Mouse (Mus musculus): Measurements from ENCODE around the gene 2610028H24Rik.

2610028H24Rik gene

DNA sequence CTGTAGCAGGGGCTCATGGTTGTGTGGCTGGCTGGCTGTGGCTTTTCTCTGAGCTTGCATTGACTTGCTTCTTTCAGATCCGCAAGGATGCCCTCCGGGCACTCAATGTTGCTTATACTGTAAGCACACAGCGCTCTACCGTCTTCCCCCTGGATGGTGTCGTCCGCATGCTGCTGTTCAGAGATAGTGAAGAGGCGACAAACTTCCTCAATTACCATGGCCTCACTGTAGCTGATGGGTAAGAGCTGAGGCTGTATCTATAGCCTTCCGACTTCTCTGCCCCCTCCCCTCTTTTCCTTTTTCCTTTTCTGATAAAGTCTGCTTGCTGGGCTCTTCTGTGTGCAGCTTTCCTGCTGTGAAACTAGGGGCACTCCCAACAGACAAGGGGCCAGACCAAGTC, 39.4 kb downstream of the 2610028H24Rik start:
- DNase-seq (ENCODE audit: extremely low spot score, low spot score), result no peak

DNA sequence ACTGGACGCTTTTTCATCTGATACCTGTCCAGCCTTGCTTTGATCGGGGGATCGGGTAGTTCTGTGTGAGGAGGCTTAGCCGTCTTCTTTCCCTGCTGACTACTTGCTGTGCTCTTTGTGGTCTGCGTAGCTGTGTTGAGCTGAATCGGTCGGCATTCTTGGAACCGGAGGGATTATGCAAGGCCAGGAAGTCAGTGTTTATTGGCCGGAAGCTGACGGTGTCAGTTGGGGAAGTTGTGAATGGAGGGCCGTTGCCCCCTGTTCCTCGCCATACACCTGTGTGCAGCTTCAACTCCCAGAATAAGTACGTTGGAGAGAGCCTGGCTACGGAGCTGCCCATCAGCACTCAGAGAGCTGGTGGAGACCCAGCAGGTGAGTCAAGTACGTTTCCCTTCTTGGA, 40.3 kb downstream of the 2610028H24Rik start:
- no peak for DNase-seq (ENCODE audit: extremely low spot score, low spot score)

DNA sequence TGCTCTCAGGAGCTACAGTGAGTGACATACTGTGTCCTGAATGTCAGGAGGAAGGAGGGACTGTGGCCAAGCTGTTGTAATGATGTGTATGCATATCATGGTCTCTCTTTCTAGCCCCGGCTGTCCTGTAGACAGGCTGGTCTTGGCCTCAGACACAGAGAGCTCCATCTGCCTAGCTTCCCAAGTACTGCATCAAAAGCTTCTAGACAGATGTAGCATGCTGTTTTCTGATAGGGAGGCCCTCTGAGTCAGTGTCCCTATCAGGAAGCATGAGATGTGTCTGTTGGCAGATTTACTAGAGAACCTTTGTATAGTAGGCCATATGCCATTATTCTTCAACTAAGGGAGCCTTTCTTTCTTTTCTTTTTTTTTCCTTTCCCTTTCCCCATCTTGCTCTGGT, 44.6 kb downstream of the 2610028H24Rik start:
- no peak for DNase-seq (ENCODE audit: extremely low spot score, low spot score)

DNA sequence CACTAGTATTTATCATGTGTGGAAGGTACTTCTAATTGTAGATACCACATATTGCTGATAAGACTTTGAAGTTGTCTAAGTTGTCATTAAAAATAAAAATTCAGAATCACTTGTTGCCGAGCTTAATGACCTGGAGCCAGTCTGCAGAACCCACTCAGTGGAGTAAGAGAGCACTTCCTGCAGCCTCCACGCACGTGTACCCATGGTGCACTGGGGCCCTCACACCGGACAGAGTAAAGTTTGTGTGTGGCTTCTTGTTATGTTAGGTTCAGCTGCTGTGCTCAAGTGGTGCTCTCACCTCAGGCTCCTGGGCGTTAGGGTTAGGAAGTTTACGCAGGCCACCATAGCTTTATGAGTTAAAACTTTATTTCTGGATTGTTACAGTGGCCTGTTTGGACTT, 46.6 kb downstream of the 2610028H24Rik start:
- DNase-seq (ENCODE audit: extremely low spot score, low spot score), result no peak

DNA sequence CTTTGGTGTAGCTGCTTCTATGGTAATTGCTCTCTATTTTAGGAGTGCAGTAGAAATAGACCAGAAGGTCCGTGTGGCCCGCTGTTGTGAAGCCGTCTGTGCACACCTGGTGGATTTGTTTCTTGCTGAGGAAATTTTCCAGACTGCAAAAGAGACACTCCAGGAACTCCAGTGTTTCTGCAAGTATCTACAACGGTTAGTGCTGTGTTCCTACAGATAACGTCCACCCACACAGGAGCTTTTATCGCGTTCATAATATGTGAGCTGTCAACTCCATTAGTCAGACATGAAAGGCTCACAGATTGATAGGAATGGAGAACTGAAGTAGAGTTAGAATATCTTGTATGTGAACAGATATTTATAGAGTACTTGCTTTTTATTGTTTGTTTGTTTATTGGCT, 47.5 kb downstream of the 2610028H24Rik start:
- no peak for DNase-seq (ENCODE audit: extremely low spot score, low spot score)

DNA sequence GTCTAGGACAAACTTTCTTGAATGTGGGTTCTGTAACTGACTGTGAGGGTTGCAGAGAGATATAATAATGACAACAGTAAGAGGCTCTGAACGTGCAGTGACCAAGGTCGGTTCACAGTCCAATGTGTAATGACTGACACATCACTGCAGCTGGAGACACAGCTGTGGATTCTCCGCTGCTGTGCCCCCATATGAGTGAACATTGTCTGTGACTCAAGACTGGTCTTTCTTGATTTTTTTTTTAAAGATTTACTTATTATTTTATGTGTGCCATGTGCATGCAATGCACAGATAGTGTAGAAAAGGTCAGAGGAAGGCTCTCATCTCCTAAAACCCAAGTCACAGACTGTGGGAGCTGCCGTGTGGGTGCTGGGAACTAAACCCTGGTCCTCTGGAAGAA, 48.6 kb downstream of the 2610028H24Rik start:
- DNase-seq (ENCODE audit: extremely low spot score, low spot score), result no peak

DNA sequence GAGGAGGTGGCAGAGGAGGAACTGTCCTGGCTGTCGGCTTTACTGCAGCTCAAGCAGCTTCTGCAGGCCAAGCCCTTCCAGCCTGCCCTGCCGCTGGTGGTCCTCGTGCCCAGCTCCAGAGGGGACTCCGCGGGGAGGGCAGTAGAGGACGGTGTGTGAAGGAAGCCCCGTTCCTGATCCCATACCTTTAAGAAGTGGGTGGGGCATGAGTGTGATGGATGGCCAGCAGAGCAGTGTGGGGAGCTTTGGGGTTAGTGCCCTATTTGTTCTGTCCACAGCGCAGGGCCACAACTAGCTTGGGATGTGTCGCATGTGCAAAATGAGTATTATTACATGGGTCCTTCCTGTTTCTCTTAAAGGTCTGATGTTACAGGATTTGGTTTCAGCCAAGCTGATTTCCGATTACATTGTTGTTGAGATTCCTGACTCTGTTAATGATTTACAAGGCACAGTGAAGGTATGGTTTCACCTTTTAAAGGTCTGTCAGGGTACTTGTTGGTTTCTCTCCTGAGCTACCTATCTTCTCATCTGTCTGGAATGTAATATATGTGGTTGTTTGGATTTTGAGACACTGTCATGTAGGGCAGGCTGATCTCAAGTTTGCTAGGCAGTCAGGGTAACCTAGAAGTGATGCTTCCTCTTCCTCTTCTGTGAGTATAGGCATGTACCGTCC, 55.5 kb downstream of the 2610028H24Rik start:
- no peak for DNase-seq (ENCODE audit: extremely low spot score, low spot score)

DNA sequence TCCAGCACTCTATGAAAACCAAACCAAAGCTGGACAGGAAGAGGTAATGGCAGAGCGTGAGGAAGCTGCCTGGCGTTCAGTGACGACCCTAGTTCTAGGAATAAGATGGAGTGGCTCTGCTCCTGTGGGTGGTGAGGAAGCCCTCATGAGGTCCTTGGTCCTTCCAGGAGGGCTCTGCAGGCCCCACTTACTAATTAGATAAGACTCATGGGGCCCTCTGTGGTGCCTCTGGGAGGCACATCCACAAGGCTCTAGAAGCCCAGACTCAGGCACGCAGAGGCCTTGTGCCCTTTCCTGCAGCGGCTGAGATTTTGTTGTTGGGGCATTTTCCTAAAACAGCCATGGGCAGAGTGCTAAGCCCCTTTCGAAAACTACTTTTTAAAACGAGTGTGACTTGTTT, 57.0 kb downstream of the 2610028H24Rik start:
- DNase-seq (ENCODE audit: extremely low spot score, low spot score), result no peak

Data from neural tube, embryonic 10.5 days (tissue).